Mouse (Mus musculus): Measurements from ENCODE around the gene Apol7b.

Apol7b gene

DNA sequence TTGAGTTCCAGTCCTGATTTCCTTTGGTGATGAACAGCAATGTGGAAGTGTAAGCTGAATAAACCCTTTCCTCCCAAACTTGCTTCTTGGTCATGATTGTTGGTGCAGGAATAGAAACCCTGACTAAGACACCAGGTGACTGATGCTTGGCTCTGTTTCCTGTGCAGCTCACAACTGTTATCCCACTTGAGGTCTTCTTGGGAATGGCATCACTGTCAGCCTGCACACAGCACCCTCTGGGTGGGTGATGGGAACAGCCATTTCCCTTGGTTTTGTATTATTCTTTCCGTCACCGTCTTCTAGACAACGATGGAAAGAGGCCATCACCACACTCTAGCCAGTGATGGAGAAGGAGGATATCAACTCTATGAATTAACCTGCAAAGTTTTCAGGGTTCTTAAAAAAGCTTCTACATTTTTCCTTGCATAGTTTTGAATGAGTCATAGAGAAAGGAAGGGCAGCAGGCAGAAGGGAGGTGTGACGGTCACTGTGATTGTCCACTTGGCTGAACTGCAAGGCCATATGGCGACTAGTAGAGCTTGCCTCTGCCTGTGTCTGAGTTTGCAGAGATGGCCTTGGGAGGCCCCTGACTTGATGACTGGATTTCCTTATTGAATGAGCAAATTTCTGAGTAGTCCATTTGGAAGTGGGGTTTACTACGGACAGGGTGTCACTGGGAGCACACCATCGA is 62.8 kb downstream of the Apol7b start:
- no peak for DNase-seq

DNA sequence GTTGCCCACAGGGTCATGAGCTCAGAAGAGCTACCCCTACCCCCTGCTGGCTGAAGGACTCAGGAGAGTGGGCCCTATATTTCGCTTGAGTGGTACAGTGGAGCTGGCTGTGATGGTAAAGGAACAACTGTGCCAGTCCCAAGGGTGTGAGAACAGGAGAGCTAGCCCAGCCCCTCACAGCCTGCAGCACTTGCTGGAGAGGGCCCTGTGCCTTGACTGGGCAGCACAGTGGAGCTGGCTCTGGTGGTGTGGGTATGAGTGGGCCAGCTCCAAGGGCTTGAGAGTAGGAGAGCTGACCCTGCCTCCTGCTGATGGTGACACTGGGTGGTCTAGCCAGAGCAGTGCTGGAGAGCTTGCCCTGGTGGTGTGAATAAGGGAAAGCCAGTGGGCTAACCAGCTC is 64.4 kb downstream of the Apol7b start:
- no peak for DNase-seq

- no peak for DNase-seq
These were observed 64.9 kb downstream of the Apol7b start for GRCm38 (mm10) chr15:77382271-77382850.

- DNase-seq = no peak
These were observed 65.8 kb downstream of the Apol7b start for GRCm38 (mm10) chr15:77381481-77381880.

DNA sequence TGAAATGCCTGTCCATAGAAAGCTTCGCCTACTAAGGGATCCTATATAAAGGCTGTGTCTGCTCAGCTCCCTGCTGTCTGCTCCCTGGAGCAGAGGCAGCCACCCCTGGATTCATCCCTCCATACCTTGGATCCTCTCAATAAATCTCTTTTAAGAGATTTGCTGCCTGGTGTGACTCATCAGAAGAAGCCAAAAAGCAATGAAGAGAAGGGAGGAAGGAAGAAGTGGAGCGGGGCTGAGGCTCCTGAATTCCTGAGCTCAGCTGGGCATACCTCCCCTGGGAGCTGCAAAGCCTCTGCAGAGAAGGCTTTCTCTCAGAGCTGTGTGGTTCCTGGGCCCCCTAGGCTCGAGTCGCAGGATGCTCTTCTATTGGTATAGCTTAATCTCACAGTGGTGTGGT is 67.4 kb downstream of the Apol7b start:
- no peak for DNase-seq

DNA sequence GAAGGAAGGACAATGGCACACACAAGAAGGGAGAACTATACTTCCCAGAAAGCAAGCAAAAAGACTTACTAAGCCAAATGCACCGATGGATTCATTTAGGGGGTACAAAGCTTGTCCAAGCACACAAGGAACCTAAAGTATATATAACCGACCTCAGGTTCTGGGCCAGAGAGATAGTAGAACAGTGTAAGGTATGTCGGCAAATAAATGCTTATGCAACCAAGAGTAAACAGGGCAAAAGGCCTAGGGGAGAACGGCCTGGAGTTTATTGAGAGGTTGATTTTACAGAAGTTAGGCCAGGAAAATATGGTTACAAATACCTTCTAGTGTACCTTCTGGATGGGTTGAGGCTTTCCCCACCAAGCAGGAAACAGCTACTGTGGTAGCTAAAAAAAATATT is 69.9 kb downstream of the Apol7b start:
- DNase-seq = no peak

GRCm38 (mm10) chr15:77376920-77377319 is 70.4 kb downstream of the Apol7b start:
- DNase-seq = no peak
